Mouse (Mus musculus) retina, embryonic 14.5 days (tissue): Measurements from ENCODE around the gene Foxk2.

Experiments
- DNase-seq: peaks from one replicate; pipeline ENCODE4 v3.0.0-alpha.2; 2015; ENCODE audit warnings: low spot score

Gene Foxk2

GRCm38 (mm10) chr11:121259160-121260100 is at the start of gene Foxk2:
Gene Foxk2 (plus strand): TSS chr11:121259990.
- DNase-seq = peak; percentile 93

- no peak for DNase-seq
Measured at GRCm38 (mm10) chr11:121216831-121217230, 43.0 kb upstream of the Foxk2 start.

- DNase-seq = no peak
Measured at GRCm38 (mm10) chr11:121219776-121220175, 40.0 kb upstream of the Foxk2 start.

GRCm38 (mm10) chr11:121220771-121221170 is 39.0 kb upstream of the Foxk2 start:
- no peak for DNase-seq

GRCm38 (mm10) chr11:121221321-121222010 is 38.3 kb upstream of the Foxk2 start:
- DNase-seq = no peak

GRCm38 (mm10) chr11:121228129-121229017 is 31.4 kb upstream of the Foxk2 start:
- DNase-seq = no peak

- DNase-seq = peak; percentile 68
Measured at GRCm38 (mm10) chr11:121229018-121229439, 30.8 kb upstream of the Foxk2 start, which contains the start of gene Cybc1. Gene Cybc1 (minus strand): TSS chr11:121229322.

- DNase-seq = no peak
Measured at GRCm38 (mm10) chr11:121231191-121231590, 28.6 kb upstream of the Foxk2 start.

GRCm38 (mm10) chr11:121231628-121232291 is 28.0 kb upstream of the Foxk2 start:
- DNase-seq = peak; percentile 55

- no peak for DNase-seq
Measured at GRCm38 (mm10) chr11:121232706-121233105, 27.1 kb upstream of the Foxk2 start.

GRCm38 (mm10) chr11:121235475-121236238 is 24.1 kb upstream of the Foxk2 start:
- peak; percentile 53 for DNase-seq

GRCm38 (mm10) chr11:121236564-121237344 is 23.0 kb upstream of the Foxk2 start, which contains the start of gene Narf:
Gene Narf (plus strand): TSS chr11:121237253.
- peak; percentile 100 for DNase-seq

- no peak for DNase-seq
Measured at GRCm38 (mm10) chr11:121237345-121238128, 22.3 kb upstream of the Foxk2 start.

- DNase-seq = no peak
Measured at GRCm38 (mm10) chr11:121239669-121240068, 20.1 kb upstream of the Foxk2 start.

- no peak for DNase-seq
Measured at GRCm38 (mm10) chr11:121250196-121250595, 9.6 kb upstream of the Foxk2 start.

- peak; percentile 41 for DNase-seq
Measured at GRCm38 (mm10) chr11:121260211-121260906, 569 bp downstream of the Foxk2 start.

GRCm38 (mm10) chr11:121261074-121261473 is 1.3 kb downstream of the Foxk2 start:
- no peak for DNase-seq

- DNase-seq = no peak
Measured at GRCm38 (mm10) chr11:121277516-121277915, 17.7 kb downstream of the Foxk2 start.
